Mouse (Mus musculus) stomach, embryonic 16.5 days (tissue): Measurements from ENCODE around the gene Slc22a16. TPM values are rescaled to one million over a fixed set of nuclear protein-coding genes. Genes with fewer than 3 reads are reported as not detected.

Experiments
- ATAC-seq: fragments of 200-750 bp; cut with Nextera tagmentation; 2 replicates; pipeline ENCODE4 v1.8.0; 2017; ENCODE audit warnings: moderate number of reproducible peaks, moderate TSS enrichment; ENCODE audit not compliant: insufficient read depth, low FRiP score
- H3K27ac ChIP-seq: fragments of 300-500 bp; sonication (generic); 2 replicates; pipeline ENCODE4 v1.5.1; 2014; ENCODE audit warnings: low read length
- H3K27me3 ChIP-seq: fragments of 300-500 bp; sonication (generic); 2 replicates; pipeline ENCODE4 v1.6.1; 2014; ENCODE audit warnings: low read length, control low read depth, mixed read lengths; ENCODE audit not compliant: control insufficient read depth, insufficient read depth
- H3K36me3 ChIP-seq: fragments of 300-500 bp; sonication (generic); 2 replicates; pipeline ENCODE4 v1.6.1; 2014; ENCODE audit warnings: low read length; ENCODE audit not compliant: control insufficient read depth, insufficient read depth
- H3K4me1 ChIP-seq: fragments of 300-500 bp; sonication (generic); 2 replicates; pipeline ENCODE4 v1.6.1; 2014; ENCODE audit warnings: low read length, control low read depth, mixed read lengths; ENCODE audit not compliant: control insufficient read depth, insufficient read depth
- H3K4me2 ChIP-seq: fragments of 300-500 bp; sonication (generic); 2 replicates; pipeline ENCODE4 v1.6.1; 2014; ENCODE audit warnings: low read depth, low read length, mixed read lengths
- H3K4me3 ChIP-seq: fragments of 300-500 bp; sonication (generic); replicated peaks from 2 replicates; pipeline ENCODE4 v1.5.1; 2014; ENCODE audit warnings: mild to moderate bottlenecking, low read length
- H3K9ac ChIP-seq: fragments of 300-500 bp; sonication (generic); 2 replicates; pipeline ENCODE4 v1.6.1; 2014; ENCODE audit warnings: low read length
- H3K9me3 ChIP-seq: fragments of 300-500 bp; sonication (generic); replicated peaks from 2 replicates; pipeline ENCODE4 v1.6.1; 2016; ENCODE audit warnings: low read length, control low read depth; ENCODE audit not compliant: control insufficient read depth
- WGBS: fragments of 180-500 bp; shearing (Covaris S2); extraction: QIAGEN DNeasy Blood & Tissue Kit; methylation state at CpG from one replicate; pipeline ENCODE4 v1.1.7; 2014; 5-methylcytosine and 5-hydroxymethylcytosine counted together
- polyA plus RNA-seq: library from polyadenylated mRNA; unstranded; fragments of >200 nt; fragmentation: Nextera tagmentation; extraction: Ambion mirVana; gene quantifications from 2 replicates; pipeline ENCODE4 v1.2.1, GENCODE M21; 2015

The Slc22a16 gene
- polyA plus RNA-seq, 1 experiment from 2014 or later = not detected

GRCm38 (mm10) chr10:40645346-40645745, 75.2 kb downstream of the Slc22a16 start:
- no peak overlapping the region for H3K4me3 ChIP-seq
- no peak overlapping the region for H3K9ac ChIP-seq
- H3K4me2 ChIP-seq = no peak overlapping the region
- 55% methylated on average over 1 of the region's 1 CpGs for WGBS
- H3K4me1 ChIP-seq = no peaks in the 10 kb centered on the region
- no peak overlapping the region for H3K27ac ChIP-seq
- H3K9me3 ChIP-seq = peaks cover 7% of the 10 kb centered on the region; the same call in 1 of the 2 replicates
- H3K27me3 ChIP-seq = peaks cover 2% of the 10 kb centered on the region; the same call in 1 of the 2 replicates
- no peak for ATAC-seq
- no peaks in the 10 kb centered on the region for H3K36me3 ChIP-seq

- Histone ChIP-seq H3K4me1 (no peaks in the 10 kb centered on the region), H3K9me3 (peaks cover 7% of the 10 kb centered on the region; the same call in 1 of the 2 replicates), H3K27ac (no peak overlapping the region), H3K4me2 (no peak overlapping the region), H3K9ac (no peak overlapping the region), H3K27me3 (no peaks in the 10 kb centered on the region), H3K36me3 (no peaks in the 10 kb centered on the region), H3K4me3 (no peak overlapping the region)
- no peak for ATAC-seq
- WGBS = 78% methylated on average over 12 of the region's 12 CpGs
Measured at GRCm38 (mm10) chr10:40648776-40649175, 78.6 kb downstream of the Slc22a16 start.

- WGBS = 26% methylated on average over 4 of the region's 4 CpGs
- no peak for ATAC-seq
- Histone ChIP-seq H3K36me3 (no peaks in the 10 kb centered on the region), H3K9ac (no peak overlapping the region), H3K27me3 (no peaks in the 10 kb centered on the region), H3K4me1 (no peaks in the 10 kb centered on the region), H3K27ac (no peak overlapping the region), H3K4me3 (no peak overlapping the region), H3K4me2 (no peak overlapping the region), H3K9me3 (peaks cover 7% of the 10 kb centered on the region; the same call in 1 of the 2 replicates)
Measured at GRCm38 (mm10) chr10:40649634-40650033, 79.5 kb downstream of the Slc22a16 start.

- Histone ChIP-seq H3K9me3 (peaks cover 7% of the 10 kb centered on the region; the same call in 1 of the 2 replicates), H3K27ac (no peak overlapping the region), H3K4me1 (no peaks in the 10 kb centered on the region), H3K27me3 (no peaks in the 10 kb centered on the region), H3K9ac (no peak overlapping the region), H3K4me2 (no peak overlapping the region), H3K36me3 (no peaks in the 10 kb centered on the region), H3K4me3 (no peak overlapping the region)
- ATAC-seq = no peak
- 35% methylated on average over 2 of the region's 2 CpGs for WGBS
Measured at GRCm38 (mm10) chr10:40651676-40652075, 81.5 kb downstream of the Slc22a16 start.

Other genes with a start within 250 kb of the Slc22a16 start
- 7.8 and 8.4 TPM in 2 replicates for gene Cdk19, start 230.8 kb upstream of the Slc22a16 start, polyA plus RNA-seq
- gene Ddo, start 59.7 kb downstream of the Slc22a16 start, polyA plus RNA-seq = 0.92 and 1.3 TPM in 2 replicates
- 2.1 and 2.3 TPM in 2 replicates for gene Mettl24, start 112.9 kb downstream of the Slc22a16 start, polyA plus RNA-seq